Mouse (Mus musculus) megakaryocyte, embryonic 14.5 days (primary cell): ENCODE data around the gene Ttc23l.

ENCODE experiments used
- FLI1 ChIP-seq: IDR thresholded peaks from 2 replicates; pipeline ENCODE4 v1.6.1; 2012; ENCODE audit warnings: low read length, inconsistent platforms, mixed read lengths
- GATA1 ChIP-seq: IDR thresholded peaks from 3 replicates; pipeline ENCODE4 v1.6.1; 2012; ENCODE audit warnings: mixed read lengths, low read length, inconsistent platforms, borderline replicate concordance

DNA sequence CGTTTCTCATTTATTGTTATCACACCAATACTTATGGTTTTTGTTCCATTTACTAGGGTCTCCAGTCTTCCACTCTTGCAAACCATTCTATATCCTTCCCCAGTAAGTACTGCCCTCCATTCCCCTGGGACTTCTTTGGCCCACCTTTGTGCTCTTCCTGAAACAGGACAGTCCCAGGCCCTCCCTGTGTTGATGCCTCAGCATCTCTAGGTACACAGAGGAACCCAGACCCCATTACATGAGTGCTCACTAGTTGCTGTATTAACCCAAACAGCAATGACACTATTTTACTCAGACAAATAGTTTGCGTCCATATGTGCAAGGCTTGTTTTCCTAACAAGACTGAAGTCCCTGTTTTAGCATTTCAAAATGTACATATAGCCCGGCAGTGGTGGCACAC, 89.7 kb downstream of the Ttc23l start:
- TF ChIP-seq FLI1, result no peak
- no peak for TF ChIP-seq GATA1
